Mouse (Mus musculus): ENCODE data around the gene A26c2. TPM values are rescaled to one million over a fixed set of nuclear protein-coding genes. Genes with fewer than 3 reads are reported as not detected.

Gene A26c2
- not detected for total RNA-seq (2021)

GRCm38 (mm10) chr7:62823573-62823972, at the start of gene A26c2:
TSS of gene A26c2 (minus strand) at chr7:62823673.
- no peak for DNase-seq
- intact Hi-C loops (cut with DNase I), result no loop called here

GRCm38 (mm10) chr7:62851471-62851870, 28.0 kb upstream of the A26c2 start:
- intact Hi-C loops (cut with DNase I), result no loop called here
- DNase-seq, result no peak

All from left cerebral cortex, postnatal 4 days (tissue).